Mouse (Mus musculus) liver, embryonic 13.5 days (tissue): ENCODE measurements around the gene Lrrc41. TPM values are rescaled to one million over a fixed set of nuclear protein-coding genes. Genes with fewer than 3 reads are reported as not detected.

Experiments used
- ATAC-seq: fragments of 200-750 bp; cut with Nextera tagmentation; 2 replicates; pipeline ENCODE4 v1.8.0; 2017; ENCODE audit warnings: low read depth, mild to moderate bottlenecking, moderate number of reproducible peaks, moderate library complexity
- DNase-seq: peaks from one replicate; pipeline ENCODE4 v3.0.0; 2022
- H3K27ac ChIP-seq: fragments of 300-500 bp; sonication (generic); 2 replicates; pipeline ENCODE4 v1.5.1; 2015; ENCODE audit warnings: moderate library complexity, mild to moderate bottlenecking, inconsistent platforms
- H3K27me3 ChIP-seq: fragments of 300-500 bp; sonication (generic); 2 replicates; pipeline ENCODE4 v1.6.1; 2015; ENCODE audit warnings: mild to moderate bottlenecking, inconsistent platforms
- H3K36me3 ChIP-seq: fragments of 300-500 bp; sonication (generic); 2 replicates; pipeline ENCODE4 v1.6.1; 2015; ENCODE audit warnings: mild to moderate bottlenecking, inconsistent platforms
- H3K4me1 ChIP-seq: fragments of 300-500 bp; sonication (generic); replicated peaks from 2 replicates; pipeline ENCODE4 v1.6.1; 2015; ENCODE audit warnings: inconsistent platforms
- H3K4me2 ChIP-seq: fragments of 300-500 bp; sonication (generic); 2 replicates; pipeline ENCODE4 v1.6.1; 2015; ENCODE audit warnings: inconsistent platforms, mild to moderate bottlenecking, moderate library complexity
- H3K4me3 ChIP-seq: fragments of 300-500 bp; sonication (generic); replicated peaks from 2 replicates; pipeline ENCODE4 v1.5.1; 2015; ENCODE audit warnings: mild to moderate bottlenecking, inconsistent platforms
- H3K9ac ChIP-seq: fragments of 300-500 bp; sonication (generic); 2 replicates; pipeline ENCODE4 v1.6.1; 2015; ENCODE audit warnings: mild to moderate bottlenecking, inconsistent platforms
- H3K9me3 ChIP-seq: fragments of 300-500 bp; sonication (generic); replicated peaks from 2 replicates; pipeline ENCODE4 v1.6.1; 2016; ENCODE audit warnings: inconsistent platforms
- WGBS: fragments of 180-500 bp; shearing (Covaris S2); methylation state at CpG from one replicate; pipeline ENCODE4 v1.1.7; 2015; ENCODE audit not compliant: insufficient replicate concordance; 5-methylcytosine and 5-hydroxymethylcytosine counted together
- polyA plus RNA-seq: library from polyadenylated mRNA; unstranded; fragments of >200 nt; fragmentation: Nextera tagmentation; extraction: Ambion mirVana; gene quantifications from 2 replicates; pipeline ENCODE4 v1.2.1, GENCODE M21; 2015

The Lrrc41 gene
- polyA plus RNA-seq, 1 experiment from 2014 or later, result 28.5 TPM

GRCm38 (mm10) chr4:116088510-116089249 lies 13.6 kb downstream of the Lrrc41 start:
- Histone ChIP-seq H3K4me3 (no peak overlapping the region), H3K4me1 (no peaks in the 10 kb centered on the region), H3K9me3 (no peaks in the 10 kb centered on the region), H3K9ac (no peak overlapping the region), H3K27me3 (no peaks in the 10 kb centered on the region), H3K36me3 (peaks cover 73% of the 10 kb centered on the region), H3K4me2 (no peak overlapping the region), H3K27ac (no peak overlapping the region)
- no peak for DNase-seq
- WGBS, result 84% methylated on average over 23 of the region's 23 CpGs
- ATAC-seq, result 0 out of 2 replicates have a peak, but pooled peaks have one; percentile 2

DNA sequence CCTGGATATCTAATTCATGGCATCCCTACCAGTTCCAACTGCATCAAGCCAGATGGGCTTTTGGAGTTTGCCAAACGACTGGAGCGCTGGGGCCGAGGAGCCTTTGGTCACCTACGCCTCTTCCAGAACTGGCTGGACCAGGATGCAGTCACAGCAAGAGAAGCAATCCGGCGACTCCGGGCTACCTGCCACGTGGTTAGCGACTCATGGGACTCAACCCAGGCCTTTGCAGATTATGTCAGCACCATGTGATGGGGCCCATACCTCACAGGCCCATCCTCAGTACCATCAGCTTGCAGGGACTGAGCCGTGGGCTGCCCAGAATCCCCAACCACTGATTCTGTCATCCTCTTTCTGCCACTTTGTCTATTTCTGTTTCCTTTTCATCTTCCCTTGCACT lies 21.2 kb downstream of the Lrrc41 start:
- no peak overlapping the region for H3K4me2 ChIP-seq
- H3K27ac ChIP-seq, result 0 out of 2 replicates have a peak overlapping the region, but pooled peaks have one; percentile 0
- H3K27me3 ChIP-seq, result no peaks in the 10 kb centered on the region
- H3K9ac ChIP-seq, result no peak overlapping the region
- no peak overlapping the region for H3K4me3 ChIP-seq
- DNase-seq (no peak), ATAC-seq (no peak)
- H3K9me3 ChIP-seq, result no peaks in the 10 kb centered on the region
- peaks cover 97% of the 10 kb centered on the region for H3K36me3 ChIP-seq
- WGBS, result 82% methylated on average over 10 of the region's 10 CpGs
- H3K4me1 ChIP-seq, result peaks cover 18% of the 10 kb centered on the region

DNA sequence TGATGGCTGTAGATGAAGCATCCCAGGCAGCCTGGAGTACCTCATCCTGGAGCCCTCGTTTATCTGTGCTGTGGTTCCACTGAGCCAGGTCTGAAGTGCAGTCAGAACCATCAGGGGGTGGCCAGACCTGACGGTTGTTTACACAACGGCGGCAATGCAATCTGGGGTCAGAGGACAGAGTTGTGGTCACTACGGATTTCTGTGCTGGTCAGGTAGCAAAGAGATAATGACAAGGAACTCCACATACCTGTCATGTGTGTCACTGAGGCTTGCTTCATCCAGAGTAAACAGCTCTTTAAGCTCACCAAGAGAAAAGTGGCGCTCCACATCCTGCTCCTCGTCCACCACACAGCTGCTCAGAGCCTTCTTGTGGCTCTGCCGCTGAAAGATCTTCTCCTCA lies 22.1 kb downstream of the Lrrc41 start:
- Histone ChIP-seq H3K9me3 (no peaks in the 10 kb centered on the region), H3K4me3 (no peak overlapping the region), H3K4me2 (no peak overlapping the region), H3K4me1 (peaks cover 28% of the 10 kb centered on the region), H3K27me3 (no peaks in the 10 kb centered on the region), H3K9ac (no peak overlapping the region), H3K27ac (0 out of 2 replicates have a peak overlapping the region, but pooled peaks have one; percentile 0), H3K36me3 (peaks cover 98% of the 10 kb centered on the region)
- ATAC-seq (peak; percentile 43), DNase-seq (no peak)
- 74% methylated on average over 8 of the region's 8 CpGs for WGBS

DNA sequence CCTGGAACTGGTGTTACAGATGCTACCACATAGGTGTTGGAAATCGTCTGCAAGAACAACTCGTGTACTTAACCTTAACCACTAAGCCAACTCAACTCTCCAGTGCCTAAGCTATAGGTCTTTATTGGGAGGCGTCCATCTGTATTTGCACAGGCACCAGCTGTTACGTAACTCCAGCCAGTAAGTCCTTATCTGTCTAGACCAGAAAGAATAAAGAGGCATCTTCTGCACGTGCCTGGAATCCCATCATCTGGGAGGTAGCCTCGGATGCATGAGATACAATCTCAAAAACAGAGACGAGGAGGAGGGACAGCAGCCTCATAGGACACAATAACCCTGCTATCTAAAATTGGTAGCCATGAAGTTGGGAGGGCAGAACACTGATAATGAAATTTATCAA lies 25.9 kb downstream of the Lrrc41 start:
- Histone ChIP-seq H3K9ac (no peak overlapping the region), H3K36me3 (peaks cover 97% of the 10 kb centered on the region), H3K4me3 (no peak overlapping the region), H3K27me3 (no peaks in the 10 kb centered on the region), H3K4me2 (0 out of 2 replicates have a peak overlapping the region, but pooled peaks have one; percentile 6), H3K9me3 (no peaks in the 10 kb centered on the region), H3K27ac (peak overlapping the region; percentile 83), H3K4me1 (peaks cover 31% of the 10 kb centered on the region)
- WGBS, result 18% methylated on average over 7 of the region's 7 CpGs
- DNase-seq (peak; percentile 62), ATAC-seq (peak; percentile 86)

DNA sequence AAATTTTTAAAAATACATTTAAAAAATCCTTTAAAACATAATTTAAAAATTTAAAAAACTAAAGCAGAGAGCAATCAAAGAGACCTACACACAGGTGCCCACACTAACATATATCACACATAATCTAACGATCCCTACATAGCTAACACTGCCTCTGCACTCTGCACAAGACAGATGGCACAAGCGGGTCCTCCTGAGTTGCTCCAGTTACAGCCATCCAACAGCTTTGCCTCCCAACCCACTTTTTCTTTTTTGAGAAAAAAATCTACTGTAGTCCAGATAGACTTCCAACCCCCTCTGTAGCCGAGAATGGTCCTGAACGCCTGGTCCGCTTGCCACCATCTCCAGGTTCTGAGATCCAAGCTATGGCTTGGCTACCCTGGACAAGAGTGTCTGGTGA lies 30.2 kb downstream of the Lrrc41 start:
- WGBS, result 89% methylated on average over 5 of the region's 5 CpGs
- Histone ChIP-seq H3K27ac (no peak overlapping the region), H3K4me2 (no peak overlapping the region), H3K4me3 (no peak overlapping the region), H3K36me3 (peaks cover 91% of the 10 kb centered on the region), H3K9ac (no peak overlapping the region), H3K9me3 (no peaks in the 10 kb centered on the region), H3K27me3 (no peaks in the 10 kb centered on the region), H3K4me1 (peaks cover 22% of the 10 kb centered on the region)
- DNase-seq, result no peak
- no peak for ATAC-seq

- DNase-seq (no peak), ATAC-seq (no peak)
- Histone ChIP-seq H3K9ac (no peak overlapping the region), H3K36me3 (peaks cover 86% of the 10 kb centered on the region), H3K27me3 (no peaks in the 10 kb centered on the region), H3K9me3 (no peaks in the 10 kb centered on the region), H3K4me2 (no peak overlapping the region), H3K4me1 (no peaks in the 10 kb centered on the region), H3K27ac (no peak overlapping the region), H3K4me3 (no peak overlapping the region)
- WGBS, result 84% methylated on average over 6 of the region's 6 CpGs
These were observed 35.6 kb downstream of the Lrrc41 start for GRCm38 (mm10) chr4:116110695-116111094.

- Histone ChIP-seq H3K9me3 (no peaks in the 10 kb centered on the region), H3K4me1 (no peaks in the 10 kb centered on the region), H3K9ac (no peak overlapping the region), H3K27me3 (no peaks in the 10 kb centered on the region), H3K4me3 (no peak overlapping the region), H3K4me2 (no peak overlapping the region), H3K27ac (no peak overlapping the region), H3K36me3 (peaks cover 86% of the 10 kb centered on the region)
- WGBS, result 79% methylated on average over 2 of the region's 2 CpGs
- ATAC-seq, result no peak
- no peak for DNase-seq
These were observed 36.4 kb downstream of the Lrrc41 start for GRCm38 (mm10) chr4:116111486-116111885.

DNA sequence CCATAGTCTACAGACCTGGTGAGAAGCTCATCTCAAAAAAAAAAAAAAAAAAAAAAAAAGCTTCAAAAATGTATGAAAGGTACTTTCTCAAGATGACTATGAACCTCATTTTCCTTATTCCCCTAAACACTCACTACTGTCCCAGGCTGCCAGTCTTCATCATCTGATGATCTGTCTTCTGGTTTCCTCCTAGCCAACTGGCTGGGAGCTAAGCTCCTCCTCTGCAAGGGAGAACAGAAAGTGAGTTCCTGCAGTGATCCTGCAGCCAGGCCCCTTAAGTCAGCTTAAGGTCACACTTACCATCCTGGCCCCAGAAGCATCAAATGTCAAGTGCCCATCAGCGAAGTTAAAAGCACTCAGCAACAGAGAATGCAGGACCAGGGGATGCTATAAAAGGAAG lies 47.7 kb downstream of the Lrrc41 start:
- Histone ChIP-seq H3K4me3 (peak overlapping the region; percentile 71), H3K9me3 (no peaks in the 10 kb centered on the region), H3K9ac (peak overlapping the region; percentile 78), H3K27me3 (no peaks in the 10 kb centered on the region), H3K4me1 (peaks cover 46% of the 10 kb centered on the region), H3K4me2 (peak overlapping the region; percentile 80), H3K27ac (peak overlapping the region; percentile 82), H3K36me3 (peaks cover 24% of the 10 kb centered on the region)
- 0% methylated on average over 1 of the region's 1 CpGs for WGBS
- ATAC-seq (peak; percentile 30; the same call in 1 of the 2 replicates), DNase-seq (peak; percentile 21)

DNA sequence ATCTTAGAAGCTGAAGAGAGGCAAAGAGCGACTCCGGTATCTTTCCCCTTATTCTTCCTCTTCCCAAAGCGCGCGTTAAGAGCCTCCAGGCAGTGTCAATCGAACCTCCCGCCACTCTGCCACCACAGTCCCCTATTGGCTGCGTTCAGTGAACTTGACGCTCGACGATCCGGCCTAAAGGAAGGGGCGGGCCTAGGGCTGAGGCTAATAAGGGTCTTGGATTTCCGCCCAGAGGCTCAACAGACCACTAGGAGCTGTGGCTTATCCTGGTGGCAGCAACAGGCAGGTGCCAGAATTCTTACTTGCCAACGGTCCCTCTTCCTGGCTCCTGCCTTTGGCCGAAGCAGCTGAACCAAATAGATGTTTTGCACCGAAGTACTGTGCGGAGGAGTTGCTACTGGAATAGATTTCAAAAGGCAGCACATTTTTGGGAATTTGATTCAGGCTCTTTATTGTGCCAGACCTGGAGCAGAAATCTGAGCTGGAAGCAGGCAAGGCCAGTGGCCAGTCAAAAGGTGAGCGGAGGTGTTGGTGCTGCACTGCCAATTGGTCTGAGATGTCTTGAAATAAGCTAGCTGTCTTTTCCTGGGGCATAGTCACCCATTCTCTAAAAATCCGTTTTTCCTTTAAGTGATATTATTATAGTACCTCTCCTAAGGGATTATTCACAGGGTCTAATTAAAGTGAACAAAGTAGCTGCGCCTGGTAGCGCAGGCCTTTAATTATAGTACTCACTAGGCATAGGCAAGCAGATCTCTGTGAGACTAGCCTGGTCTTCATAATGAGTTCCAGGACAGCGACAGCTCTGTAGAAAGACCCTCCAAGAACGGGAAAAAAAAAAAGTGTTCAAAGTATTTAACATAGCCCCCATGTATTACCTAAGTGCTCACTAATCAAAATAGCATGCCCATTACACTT lies 48.8 kb downstream of the Lrrc41 start, which contains the start of the genes Rad54l and Pomgnt1:
Gene Rad54l, minus strand, starts transcription at position 89 of the 918 bp plus-strand sequence.
Gene Pomgnt1, plus strand, starts transcription at position 239 of the 918 bp plus-strand sequence.
- H3K27me3 ChIP-seq, result no peaks in the 10 kb centered on the region
- peak; percentile 96 for ATAC-seq
- H3K4me2 ChIP-seq, result peak within 1 kb of the TSS; percentile 80
- DNase-seq, result peak; percentile 86
- peaks cover 17% of the 10 kb centered on the region for H3K36me3 ChIP-seq
- H3K9me3 ChIP-seq, result no peaks in the 10 kb centered on the region
- H3K4me3 ChIP-seq, result peak within 1 kb of the TSS; percentile 71
- peak within 1 kb of the TSS; percentile 82 for H3K27ac ChIP-seq
- WGBS, result 5% methylated on average over 24 of the region's 24 CpGs
- peak within 1 kb of the TSS; percentile 79 for H3K9ac ChIP-seq
- H3K4me1 ChIP-seq, result peaks cover 46% of the 10 kb centered on the region

DNA sequence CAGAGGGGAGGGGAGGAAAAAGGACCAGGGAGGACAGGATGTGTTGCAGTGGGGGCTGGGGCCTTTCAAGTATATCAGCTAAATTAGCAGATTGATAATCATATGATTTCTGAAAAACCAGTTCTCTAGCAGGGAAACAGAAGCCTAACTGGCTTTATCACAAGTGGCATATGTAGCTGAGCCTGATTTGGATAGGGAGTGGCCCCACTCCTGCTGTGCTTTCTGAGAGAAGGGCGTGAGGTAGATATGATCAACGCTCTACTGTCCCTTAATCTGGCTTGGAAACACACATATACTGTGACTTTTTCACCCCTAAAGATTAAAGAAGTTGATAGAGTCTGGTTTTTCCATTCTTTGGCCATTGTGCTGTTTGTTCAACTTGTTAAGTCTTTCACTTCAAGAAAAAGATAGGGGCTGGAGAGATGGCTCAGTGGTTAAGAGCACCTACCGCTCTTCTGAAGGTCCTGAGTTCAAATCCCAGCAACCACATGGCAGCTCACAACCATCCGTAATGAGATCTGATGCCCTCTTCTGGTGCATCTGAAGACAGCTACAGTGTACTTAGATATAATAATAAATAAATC lies 50.8 kb downstream of the Lrrc41 start:
- H3K27ac ChIP-seq, result no peak overlapping the region
- peak; percentile 44 for DNase-seq

DNA sequence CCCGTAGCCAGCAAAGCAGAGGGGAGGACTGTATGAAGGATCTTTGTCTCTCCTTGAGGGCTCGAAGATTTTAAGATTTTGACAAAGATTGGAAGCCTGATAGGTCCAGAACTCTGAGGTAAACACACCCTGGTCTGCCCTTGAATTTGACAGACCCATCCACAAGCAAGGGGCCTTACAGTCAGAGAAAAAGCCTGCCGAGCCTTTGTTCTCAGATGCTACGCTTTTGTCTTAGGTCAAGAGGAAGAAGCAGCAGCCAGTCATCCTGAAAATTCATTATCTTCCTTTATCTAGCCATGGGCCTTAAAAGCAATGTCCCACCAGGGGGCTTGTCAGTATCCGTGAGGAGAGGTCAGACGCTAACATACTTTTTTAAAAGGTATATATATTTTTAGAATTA lies 52.9 kb downstream of the Lrrc41 start:
- 80% methylated on average over 6 of the region's 6 CpGs for WGBS
- H3K4me3 ChIP-seq, result no peak overlapping the region

More for the DNA sequence above, 50.8 kb downstream of the Lrrc41 start:
- WGBS, result 52% methylated on average over 4 of the region's 4 CpGs
- H3K4me1 ChIP-seq, result peaks cover 46% of the 10 kb centered on the region
- no peak overlapping the region for H3K9ac ChIP-seq
- no peak overlapping the region for H3K4me3 ChIP-seq
- no peaks in the 10 kb centered on the region for H3K9me3 ChIP-seq
- peak overlapping the region; percentile 14; the same call in 1 of the 2 replicates for H3K4me2 ChIP-seq
- H3K36me3 ChIP-seq, result no peaks in the 10 kb centered on the region; the same call in 1 of the 2 replicates
- H3K27me3 ChIP-seq, result no peaks in the 10 kb centered on the region
- ATAC-seq, result peak; percentile 51

More for the DNA sequence above, 52.9 kb downstream of the Lrrc41 start:
- no peaks in the 10 kb centered on the region for H3K9me3 ChIP-seq
- H3K4me2 ChIP-seq, result no peak overlapping the region
- H3K9ac ChIP-seq, result no peak overlapping the region
- H3K4me1 ChIP-seq, result peaks cover 27% of the 10 kb centered on the region
- H3K27ac ChIP-seq, result no peak overlapping the region
- no peaks in the 10 kb centered on the region for H3K36me3 ChIP-seq
- H3K27me3 ChIP-seq, result no peaks in the 10 kb centered on the region
- no peak for ATAC-seq
- no peak for DNase-seq
